Mouse (Mus musculus): ENCODE results near the gene Cnmd.
A peak's percentile ranks its signal among the peaks of the same experiment; 100 is the strongest.

Cnmd gene

DNA sequence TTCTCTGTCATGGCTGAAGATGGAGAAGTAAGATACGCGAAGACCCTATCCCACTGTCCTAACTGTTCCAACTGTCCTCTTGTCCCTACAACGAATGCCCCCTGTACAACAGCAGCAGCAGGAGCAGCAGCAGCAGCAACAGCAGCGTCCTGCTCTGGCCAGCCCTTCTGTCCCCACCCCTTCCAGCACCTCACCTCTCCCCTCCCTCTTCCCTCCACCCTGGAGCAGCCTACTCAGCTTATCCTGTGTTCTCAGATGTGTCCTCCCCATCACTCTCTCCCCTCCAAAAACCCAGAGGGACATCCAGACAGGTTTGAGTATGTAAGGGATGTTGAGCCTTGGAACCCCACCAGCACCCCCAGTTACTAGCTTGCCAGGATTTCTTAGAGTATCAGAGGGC is at the start of gene Cnmd:
Cnmd (minus strand) TSS at position 170 of the 400 bp plus-strand sequence.
- no peak for DNase-seq

DNA sequence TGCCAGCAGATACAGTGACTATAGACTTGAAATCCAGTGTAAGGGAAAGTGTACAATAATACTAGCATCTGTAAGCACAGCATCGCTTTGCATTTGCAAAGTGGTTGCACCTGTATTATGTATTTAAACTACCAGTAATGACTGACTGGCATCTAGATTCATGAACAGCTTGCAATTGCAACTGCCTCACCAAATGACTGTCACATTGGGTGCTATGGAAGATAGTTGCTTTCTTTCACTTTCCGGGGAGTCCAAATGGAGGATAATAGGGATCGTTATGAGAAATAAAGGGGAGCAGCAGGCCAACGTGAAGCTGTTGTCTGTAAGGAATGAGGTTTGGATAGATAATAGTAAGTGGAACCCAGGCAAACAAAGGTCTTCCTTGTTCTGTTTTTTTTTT is 49.3 kb upstream of the Cnmd start:
- DNase-seq: no peak

DNA sequence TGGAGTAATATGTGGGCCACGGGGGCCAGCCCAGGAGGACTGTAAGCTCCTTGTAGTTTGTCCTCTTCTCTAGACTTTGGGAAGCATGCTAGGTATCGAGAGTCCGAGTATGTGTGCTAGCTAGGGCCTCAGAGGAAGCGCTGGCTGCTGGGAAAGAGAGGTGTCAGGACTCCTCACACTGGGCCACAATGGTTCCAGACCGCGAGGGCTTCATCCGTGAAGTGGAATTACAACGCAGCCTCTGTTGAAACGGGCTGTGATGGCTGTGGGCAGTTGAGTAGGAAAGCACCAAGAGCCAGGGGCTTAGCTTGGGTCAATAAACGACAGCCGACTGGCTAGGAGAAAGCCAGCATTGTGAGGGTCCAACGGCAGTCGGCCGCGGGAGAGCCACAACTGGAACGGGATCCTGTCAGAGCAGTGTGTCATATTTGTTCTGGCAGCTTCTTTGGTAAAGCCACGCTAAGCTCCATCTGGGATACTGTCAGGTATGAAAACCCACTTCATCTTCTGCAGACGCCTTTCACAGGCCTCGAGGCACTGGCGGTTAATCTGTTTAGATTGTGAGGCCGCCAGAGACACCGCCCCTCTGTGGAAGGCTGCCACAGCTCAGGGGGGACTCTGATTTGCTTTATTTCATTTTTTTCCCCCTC is 41.7 kb upstream of the Cnmd start:
- no peak for DNase-seq

DNA sequence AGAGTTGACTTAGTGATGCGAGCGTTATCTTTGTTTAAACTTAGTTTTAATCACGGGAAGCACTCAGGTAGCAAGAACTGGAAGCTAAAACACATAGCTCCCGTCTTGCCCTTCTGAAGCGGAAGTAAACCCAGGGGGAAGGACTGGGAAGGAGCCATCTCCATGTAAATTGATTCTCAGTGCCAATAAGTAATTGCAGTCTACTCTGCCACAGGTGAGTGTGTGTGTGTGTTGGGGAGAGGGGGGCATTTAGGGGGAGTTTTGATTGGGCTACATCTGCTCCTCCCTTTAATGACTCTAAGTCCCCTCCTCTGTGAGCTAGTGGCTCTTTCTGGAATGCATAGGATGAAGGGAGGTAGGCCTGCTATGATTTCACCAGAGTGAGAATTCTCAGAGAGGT is 39.6 kb upstream of the Cnmd start:
- DNase-seq: no peak

DNA sequence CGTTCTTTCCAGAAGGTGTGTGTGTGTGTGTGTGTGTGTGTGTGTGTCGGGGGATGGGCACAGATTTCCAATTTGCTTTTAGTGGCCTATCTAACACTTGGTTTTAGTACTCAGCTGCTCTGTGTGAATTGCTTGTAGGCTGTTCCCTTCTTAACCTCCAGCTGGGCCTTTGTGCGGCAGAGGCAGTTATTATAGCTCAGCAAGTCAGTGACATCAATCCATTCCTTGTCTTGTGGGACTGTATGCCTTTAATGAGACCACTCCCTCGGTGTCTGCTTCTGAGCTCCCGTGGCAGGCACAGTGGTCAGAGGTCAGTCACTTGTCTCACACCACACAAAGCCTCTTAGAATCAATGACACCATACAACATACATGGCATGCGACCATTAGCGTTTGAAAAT is 39.1 kb upstream of the Cnmd start:
- no peak for DNase-seq

DNA sequence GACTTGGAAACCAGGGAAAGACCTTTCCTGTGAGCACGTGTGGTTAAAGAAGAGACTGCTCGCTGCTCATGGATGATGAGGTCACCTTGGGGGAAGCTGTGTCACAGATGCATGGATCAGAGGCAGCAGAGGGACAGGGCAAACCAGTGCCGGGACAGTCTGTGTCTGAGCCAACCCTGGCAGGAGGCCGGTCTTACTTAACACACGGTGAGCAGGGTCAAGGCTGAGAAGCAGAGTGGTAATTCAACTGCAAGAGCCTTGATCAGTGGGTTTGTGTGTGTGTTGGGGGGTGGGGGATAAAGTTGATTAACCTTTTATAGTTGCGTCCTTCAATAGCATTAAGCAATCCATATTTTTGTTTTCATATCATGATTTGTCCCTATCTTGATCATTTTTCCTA is 37.4 kb upstream of the Cnmd start:
- no peak for DNase-seq

DNA sequence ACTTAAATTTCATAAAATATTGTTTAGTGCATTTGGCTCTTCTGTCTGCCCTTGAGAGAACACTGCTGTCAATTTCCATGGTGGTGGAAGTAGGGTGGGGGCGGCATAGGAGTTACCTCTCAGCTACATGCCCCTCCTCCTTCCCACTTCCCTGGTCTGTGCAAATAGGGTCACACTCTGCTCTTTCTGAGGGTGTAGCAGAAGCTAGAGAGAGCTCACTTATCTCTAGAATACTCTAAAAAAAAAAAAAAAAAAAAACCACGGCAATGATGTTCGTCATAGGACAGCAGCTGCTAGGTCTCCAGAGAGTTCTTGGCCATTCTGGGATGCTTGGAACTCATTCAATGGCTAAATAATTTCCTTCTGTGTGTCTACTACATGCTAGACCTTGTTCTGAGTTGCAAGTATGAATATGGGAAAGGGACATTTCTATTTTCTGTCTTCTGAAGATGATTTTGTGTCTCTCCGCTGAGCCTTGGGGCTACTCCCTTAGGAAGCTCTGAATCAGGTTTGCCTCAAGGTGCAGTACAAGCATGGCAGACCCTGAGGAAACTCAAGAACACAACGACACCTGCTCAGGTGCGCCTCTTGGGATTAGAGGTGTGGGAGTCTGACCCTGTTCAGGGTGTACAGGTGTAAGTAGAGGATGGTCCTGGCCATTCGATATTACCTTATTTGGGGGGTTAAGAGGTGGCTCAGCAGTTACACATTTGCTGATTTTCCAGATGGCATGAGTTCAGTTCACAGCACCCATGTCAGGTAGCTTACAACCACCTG is 28.3 kb upstream of the Cnmd start:
- DNase-seq: no peak

DNA sequence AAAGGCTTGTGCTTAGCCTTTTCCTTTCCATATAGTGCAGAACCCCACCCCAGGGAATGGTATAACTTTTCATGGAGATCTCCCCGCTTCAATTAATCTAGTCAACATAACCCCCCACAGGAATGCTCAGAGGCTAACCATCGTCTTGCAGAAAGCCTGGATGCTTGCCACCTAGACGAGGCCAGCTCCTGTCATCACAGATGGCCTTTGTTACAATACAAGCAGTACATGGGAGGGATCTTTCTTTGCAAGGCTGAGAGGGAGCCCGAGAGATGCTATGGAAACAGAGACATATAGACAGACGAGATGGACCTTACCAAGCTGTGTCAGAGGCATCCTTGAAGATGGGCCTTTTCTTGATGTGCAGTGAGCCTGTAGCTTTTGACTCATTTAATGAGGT is 18.7 kb upstream of the Cnmd start:
- no peak for DNase-seq

DNA sequence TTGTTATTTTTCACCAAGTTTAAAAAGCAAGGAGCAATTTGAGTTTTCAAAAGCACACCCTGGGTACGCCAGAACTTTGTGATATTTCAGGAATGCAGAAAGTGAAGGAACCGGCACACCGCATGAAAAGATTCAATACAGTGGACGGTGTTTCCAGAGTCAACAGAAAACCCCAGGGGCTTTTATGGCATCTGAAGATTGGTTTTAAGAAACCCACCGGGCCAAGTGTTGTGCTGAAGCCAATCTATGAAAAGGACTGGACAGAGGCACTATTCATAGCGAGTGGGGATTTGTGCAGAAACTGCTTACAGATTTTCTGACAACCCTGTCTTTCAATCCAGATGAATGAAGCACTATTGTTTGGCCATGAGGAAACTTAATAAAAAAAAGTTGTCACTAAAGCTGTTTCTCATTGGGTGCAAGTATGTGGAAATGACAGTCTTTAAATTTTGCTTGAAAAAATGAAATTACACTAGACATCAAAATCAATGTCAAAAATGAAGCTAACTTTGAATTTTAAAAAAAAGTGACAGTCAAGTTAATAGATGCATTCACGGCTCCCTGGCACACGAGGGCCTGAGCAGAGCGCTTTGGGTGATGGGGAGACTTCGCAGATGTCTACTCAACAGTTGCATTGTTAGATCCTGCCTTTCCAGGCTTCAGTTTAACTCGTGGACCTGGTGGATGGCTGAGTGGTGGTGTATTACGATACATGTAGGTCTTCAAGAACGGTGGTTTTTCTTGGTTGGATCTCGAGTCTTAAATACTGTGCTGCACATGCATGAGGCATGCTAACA is 16.1 kb upstream of the Cnmd start:
- DNase-seq: no peak

DNA sequence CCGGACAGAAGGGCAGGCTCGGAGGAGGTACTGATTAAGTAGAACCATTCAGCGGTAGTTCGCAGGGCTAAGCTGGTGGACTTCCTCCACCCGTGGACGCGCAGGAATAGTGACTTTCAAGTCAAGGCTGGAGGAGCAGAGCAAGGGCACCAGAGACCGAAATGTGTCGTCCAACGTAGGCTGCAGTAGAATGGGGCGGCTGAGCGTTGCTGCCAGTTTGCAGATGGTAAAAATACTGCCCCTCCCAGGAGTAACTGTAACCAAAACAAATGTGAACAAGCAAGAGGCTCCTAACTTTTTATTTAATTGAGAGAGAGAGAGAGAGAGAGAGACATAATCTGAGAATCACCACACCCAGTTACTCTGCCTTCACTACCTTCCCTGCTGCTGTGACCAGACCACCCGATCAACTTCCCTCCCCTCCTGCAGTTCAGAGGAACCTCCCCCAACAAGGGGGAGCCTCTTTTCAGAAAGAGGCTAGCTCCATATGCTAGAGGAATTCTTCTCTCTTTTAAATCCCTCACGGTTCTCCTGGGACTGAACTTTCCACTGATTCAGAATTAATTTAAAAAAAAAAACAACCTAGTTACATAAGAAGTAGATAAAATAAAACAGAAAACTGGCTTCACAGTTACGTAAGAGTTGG is 15.3 kb upstream of the Cnmd start:
- no peak for DNase-seq

DNA sequence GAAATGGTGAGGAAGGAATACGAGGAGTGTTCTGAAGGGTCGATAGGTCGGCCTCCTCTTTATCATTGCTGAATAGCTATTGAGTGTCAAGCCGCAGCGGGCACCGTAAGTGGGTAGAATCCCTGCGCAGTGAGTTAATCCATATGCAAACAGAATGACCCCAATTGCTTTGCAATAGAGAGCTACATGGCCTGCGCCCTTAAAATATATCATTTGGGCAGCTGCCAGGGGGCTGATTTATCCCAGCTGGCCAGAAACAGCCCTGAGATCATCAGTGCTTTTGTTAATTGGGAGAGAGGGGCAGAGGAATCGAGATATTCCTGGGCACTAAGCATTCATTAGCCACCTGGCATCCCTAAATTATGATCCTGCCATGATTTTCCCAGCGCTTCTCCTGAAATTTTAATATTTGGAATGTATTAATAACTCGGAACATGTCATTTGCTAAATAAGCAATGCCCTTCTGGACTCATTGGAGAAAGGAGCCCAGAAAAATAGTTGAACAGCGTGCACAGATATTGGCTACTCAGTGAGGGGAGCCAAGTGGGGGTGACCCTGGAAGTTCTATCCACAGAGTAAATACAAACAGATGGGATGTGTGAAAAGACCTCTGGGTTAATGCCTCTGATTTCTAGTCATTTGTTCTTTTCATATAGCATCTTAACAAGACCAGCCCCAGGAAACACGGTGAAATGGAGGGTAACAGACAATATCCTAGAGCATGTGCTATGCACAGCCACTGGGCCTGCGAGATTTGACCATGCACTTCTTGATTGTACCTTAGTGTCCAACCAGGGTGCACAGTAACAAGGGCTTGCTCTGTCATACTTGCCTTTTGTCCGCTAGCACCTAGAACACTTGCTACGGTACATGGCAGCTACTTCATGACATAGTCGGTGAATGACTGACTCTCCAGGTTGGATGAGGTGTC is 11.4 kb upstream of the Cnmd start:
- no peak for DNase-seq

DNA sequence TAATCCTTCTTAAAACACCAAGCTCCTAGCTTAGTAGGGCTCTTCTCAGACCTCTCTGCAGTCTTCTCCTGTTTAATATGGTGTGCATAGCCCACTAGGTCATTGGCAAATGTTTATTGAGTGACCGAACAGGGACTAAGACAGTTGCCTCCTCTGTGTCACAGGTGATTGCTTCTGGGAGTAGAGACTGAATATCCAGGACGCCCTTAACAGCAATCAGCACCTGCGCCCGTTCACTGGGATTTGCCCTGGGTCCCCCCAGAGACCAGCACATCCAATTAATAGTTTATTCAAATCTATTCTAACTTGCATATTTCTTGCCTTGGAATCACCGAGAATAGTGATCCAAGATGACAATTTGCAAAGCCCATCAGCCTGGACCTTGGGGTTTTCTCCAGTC is 10.6 kb upstream of the Cnmd start:
- no peak for DNase-seq

DNA sequence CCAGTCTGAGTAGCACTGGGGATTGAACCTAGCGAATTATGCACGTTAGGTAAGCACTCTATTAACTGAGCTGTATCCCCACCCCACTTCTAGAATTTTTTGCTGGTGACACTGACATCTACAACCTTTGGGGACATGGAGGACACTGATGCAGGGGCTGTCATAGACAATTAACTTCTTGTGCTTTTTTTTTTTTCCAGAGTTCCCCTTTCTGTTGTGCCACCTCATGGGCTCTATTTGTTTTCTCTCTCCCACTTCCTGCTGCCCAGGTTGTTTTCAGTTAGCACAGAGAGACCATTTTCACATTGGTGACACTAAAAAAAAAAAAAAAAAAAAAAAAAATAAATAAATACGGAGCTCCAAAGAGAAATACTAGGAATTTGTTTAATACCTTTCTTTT is 9.0 kb upstream of the Cnmd start:
- no peak for DNase-seq

DNA sequence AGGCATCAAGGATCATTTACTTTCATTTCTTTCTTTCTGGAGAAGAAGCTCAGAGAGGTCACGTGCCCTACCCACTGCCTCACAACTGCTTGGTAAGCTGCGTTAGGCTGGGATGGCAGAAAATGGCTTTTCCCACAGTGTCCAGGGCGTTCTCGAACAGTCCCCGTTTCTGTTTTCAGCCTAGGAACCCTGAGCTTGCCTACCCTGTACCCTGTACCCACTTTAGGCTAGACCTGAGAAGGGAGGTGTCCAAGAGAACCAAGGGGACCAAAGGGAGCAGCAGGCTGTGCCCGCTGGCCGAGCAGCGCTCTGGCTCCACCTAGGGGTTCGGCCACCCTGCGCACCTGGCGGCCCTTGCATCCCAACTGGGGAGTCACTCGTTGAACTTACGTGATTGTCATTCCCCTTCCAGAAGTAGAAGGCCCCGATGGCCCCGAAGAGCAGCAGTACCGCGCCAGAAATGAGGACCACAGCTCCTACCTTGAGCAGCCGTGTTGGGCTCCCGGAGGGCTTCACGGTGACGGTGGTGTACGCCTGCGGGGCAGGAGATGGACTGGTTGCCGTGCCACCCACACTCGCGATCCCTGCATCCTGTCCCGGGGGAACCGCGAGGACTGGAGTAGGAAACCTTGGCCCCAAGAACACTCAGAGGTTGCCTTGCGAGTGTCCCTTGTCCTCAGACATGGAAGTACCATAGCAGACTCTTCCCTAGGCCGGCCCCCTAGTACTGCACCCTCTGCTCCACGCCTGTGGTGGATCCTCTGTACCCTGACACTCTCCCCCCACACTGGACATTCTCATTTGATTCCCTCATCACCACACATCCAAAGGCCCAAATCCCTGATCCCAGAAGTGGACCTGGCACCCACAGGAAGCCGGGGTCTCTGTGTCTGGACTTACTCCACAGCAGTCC is 709 bp downstream of the Cnmd start:
- peak; percentile 55 to 75 for DNase-seq

DNA sequence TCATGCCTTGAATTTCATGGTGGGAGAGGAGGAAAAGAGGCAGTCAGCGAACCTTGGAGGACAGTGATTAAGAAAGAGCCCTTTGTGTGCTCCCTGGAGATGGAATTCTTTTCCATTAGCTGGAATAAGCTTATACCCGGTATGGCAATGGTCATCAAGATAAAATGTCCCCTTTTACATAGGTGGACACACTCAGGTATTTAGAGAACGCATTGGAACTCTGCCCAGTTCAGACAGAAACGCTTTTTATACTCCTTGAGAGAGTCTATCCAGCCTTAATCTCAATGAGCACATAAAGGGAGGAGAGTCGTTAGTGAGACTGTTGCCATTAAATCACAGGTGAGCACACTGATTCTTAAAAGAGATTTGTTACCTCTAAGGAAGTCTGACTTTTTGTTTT is 1.5 kb downstream of the Cnmd start:
- DNase-seq: no peak

DNA sequence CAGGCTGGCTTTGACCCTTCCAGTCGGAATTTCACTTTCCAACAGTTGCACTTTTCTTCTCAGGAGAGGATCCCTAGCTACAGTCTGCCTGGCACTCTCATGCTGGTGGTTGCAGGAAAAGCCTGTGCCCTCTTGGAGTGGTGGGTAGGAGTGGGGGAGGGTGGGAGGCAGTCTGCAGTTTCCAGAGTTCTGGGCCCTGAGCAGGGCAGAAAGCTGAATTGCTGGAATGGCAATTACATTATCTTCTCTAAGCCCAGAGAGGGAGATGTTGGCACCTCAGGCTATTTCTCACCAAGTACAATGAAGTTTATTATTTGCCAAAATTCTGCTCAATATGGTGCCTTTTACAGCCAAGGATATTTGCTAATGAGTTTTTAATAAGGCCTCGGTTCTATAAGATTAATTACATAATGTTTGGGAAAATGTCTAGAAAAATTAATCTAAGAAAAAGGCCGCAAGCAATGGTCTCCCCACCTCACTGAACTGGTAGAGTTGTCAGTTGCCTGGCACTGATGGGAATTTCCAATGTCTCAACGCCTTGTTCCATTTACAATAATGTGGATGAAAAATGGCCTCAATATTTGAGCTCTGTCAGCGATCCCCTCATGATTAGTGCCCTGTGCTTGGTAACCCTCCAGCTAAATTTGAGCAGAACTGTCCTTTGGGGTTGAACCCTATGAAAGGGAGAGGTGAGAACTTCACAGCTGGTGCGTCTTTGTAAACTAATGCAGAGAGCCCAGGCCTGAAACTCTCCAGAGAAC is 3.0 kb downstream of the Cnmd start:
- DNase-seq: no peak

DNA sequence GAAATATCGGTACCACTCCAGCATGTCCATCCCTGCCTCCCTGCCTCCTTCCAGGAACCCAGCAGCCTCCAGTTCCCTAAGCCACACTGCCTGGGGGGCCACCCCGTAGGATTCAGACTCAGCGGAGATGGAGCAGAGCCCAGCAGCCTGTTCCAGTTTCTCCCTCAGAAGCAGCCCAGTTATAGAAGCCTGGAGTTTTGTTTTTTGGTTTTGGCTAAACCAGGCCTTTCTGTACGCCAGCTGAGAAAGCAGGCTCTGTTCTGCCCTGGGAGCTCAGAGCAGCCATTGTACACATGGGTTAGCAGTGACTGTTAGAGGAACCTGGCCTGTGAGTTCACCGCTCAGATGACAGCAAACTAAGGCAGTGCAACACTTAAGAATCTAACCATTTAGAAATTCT is 3.7 kb downstream of the Cnmd start:
- no peak for DNase-seq

DNA sequence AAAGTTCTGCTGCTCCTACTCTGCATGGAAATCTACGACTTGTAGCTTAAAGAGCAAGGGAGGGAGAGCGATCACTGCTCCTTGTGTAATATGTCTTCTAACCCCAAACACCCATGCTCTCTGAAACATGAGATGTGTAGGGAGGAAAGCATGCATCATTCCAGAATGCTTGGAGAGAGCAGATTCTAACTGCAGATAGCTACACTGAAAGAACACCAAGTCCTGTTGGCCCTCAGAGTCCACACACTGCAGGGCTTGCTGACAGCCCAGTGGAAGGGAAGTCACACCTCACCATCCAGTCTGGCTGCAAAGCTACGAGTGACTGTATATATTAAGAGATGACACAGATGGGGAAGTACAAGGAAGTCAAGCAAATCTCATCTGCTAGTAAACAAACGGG is 9.3 kb downstream of the Cnmd start:
- DNase-seq: no peak

DNA sequence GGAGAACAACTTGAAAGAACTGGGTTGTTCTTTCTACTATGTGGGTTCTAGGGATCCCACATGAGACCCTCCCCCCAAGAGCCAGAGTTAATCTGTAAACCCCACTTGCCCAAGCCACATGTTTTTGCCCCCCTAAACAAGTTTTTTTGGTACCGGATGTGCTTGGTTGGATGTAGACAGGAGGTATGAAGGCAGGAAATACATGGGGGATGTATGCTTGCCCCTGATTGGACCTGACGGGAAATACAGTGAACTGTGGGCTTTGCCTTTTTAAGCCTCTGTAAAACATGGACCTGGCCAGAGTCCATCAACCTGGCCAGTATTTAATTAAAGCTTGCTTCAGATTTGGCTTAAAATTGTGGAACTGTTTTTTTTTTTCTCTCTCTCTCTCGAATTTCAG is 12.3 kb downstream of the Cnmd start:
- no peak for DNase-seq

DNA sequence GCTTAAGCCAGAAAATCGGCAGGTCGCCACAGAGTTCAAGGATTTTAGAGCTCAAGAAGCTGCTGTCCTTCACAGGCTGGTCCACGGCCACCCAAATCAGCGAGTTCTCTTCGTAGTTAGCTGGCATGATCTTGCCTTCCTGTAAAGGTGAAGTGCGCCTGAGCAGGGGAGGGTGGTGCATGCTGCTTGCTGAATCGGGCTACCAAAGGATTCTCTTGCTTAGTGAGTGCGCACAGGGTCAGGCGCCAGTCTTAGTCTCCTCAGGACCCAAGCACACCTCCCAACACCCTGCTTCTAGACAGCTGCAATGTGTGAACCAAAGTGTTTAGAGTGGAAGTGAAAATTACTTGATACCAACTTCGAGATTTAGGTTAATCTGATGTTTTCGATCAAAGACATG is 16.6 kb downstream of the Cnmd start:
- DNase-seq: no peak

All from spleen, adult 18-20 months (tissue).